ENCODE assay signal across 16 mouse cellular contexts in genomic region chr14:46300546-46300945, GRCm38 (mm10).
A peak's percentile ranks its signal among the peaks of the same experiment; 100 is the strongest.
DNase-seq lines count a peak whose midpoint lies in the region; ATAC-seq and TF ChIP-seq lines count a peak whose summit lies in the region.
"Had no signal": no experiment of that assay in that cellular context is flagged by ENCODE, and none has a peak within 500 bp of the region (broad histone marks: within the 10 kb centered on the region; RNA-seq: fewer than 3 reads in every experiment).

No protein-coding gene starts in this region.

- peak; percentile 60 to 72 for DNase-seq in heart, adult 9 months (ENCODE audit: low spot score in 2 of 2)
- DNase-seq in kidney, adult 18-20 months, result no peak
- DNase-seq in 3T3-L1 (ENCODE audit: low read depth, low spot score), result peak; percentile 2
- peak; percentile 93 for DNase-seq in kidney, postnatal 0 days (ENCODE audit: low spot score)
- DNase-seq in testis, postnatal 10 days (ENCODE audit: low spot score), result no peak
- DNase-seq: cerebellum, adult 9-11 months; forebrain, postnatal 0 days; layer of hippocampus, adult 9-11 months; right cerebral cortex, postnatal 14 days had no signal

- WGBS in heart, embryonic 12.5 days, result 34% methylated on average over 1 of the region's 1 CpGs
- WGBS in kidney, embryonic 15.5 days, result 5% methylated on average over 1 of the region's 1 CpGs
- WGBS in kidney, postnatal 0 days, result 0% methylated on average over 1 of the region's 1 CpGs

- H3K4me2 ChIP-seq in heart, embryonic 12.5 days, result no peak overlapping the region
- H3K4me2 ChIP-seq in kidney, embryonic 15.5 days, result no peak overlapping the region
- no peak overlapping the region for H3K4me2 ChIP-seq in kidney, postnatal 0 days (ENCODE audit: low read length)
- H3K4me2 ChIP-seq: hindbrain, embryonic 15.5 days; limb, embryonic 15.5 days; midbrain, embryonic 11.5 days; neural tube, embryonic 12.5 days had no signal

- no peak for TF ChIP-seq CTCF in kidney, postnatal 0 days (IDR thresholded peaks at IDR 0.05; ENCODE audit: low read depth)

- no peaks in the 10 kb centered on the region for H3K9me3 ChIP-seq in heart, embryonic 12.5 days (replicated peaks)
- no peaks in the 10 kb centered on the region for H3K9me3 ChIP-seq in kidney, embryonic 15.5 days (replicated peaks)
- H3K9me3 ChIP-seq in kidney, postnatal 0 days (replicated peaks; ENCODE audit: low read length), result no peaks in the 10 kb centered on the region
- H3K9me3 ChIP-seq: hindbrain, embryonic 15.5 days; limb, embryonic 15.5 days; neural tube, embryonic 12.5 days had no signal

- no peaks in the 10 kb centered on the region for H3K36me3 ChIP-seq in heart, embryonic 12.5 days
- no peaks in the 10 kb centered on the region for H3K36me3 ChIP-seq in kidney, embryonic 15.5 days
- no peaks in the 10 kb centered on the region for H3K36me3 ChIP-seq in kidney, postnatal 0 days (ENCODE audit: insufficient read depth, low read length)
- H3K36me3 ChIP-seq: hindbrain, embryonic 15.5 days; limb, embryonic 15.5 days; neural tube, embryonic 12.5 days had no signal

- ATAC-seq in heart, embryonic 12.5 days (ENCODE audit: insufficient number of reproducible peaks, low FRiP score), result no peak
- peak; percentile 66 for ATAC-seq in kidney, embryonic 15.5 days (replicated peaks; ENCODE audit: low FRiP score)
- ATAC-seq in kidney, postnatal 0 days (replicated peaks; ENCODE audit: low FRiP score, low read depth), result no peak
- ATAC-seq: forebrain, postnatal 0 days had no signal

- no peak overlapping the region for H3K4me3 ChIP-seq in heart, embryonic 12.5 days
- no peak overlapping the region for H3K4me3 ChIP-seq in kidney, embryonic 15.5 days (replicated peaks)
- H3K4me3 ChIP-seq in kidney, postnatal 0 days (replicated peaks; ENCODE audit: low read depth, low read length), result no peak overlapping the region
- H3K4me3 ChIP-seq: hindbrain, embryonic 15.5 days; limb, embryonic 15.5 days; neural tube, embryonic 12.5 days had no signal

- H3K27me3 ChIP-seq in heart, embryonic 12.5 days (replicated peaks), result no peaks in the 10 kb centered on the region
- no peaks in the 10 kb centered on the region for H3K27me3 ChIP-seq in kidney, embryonic 15.5 days
- H3K27me3 ChIP-seq in kidney, postnatal 0 days (ENCODE audit: insufficient read depth, low read length), result no peaks in the 10 kb centered on the region
- H3K27me3 ChIP-seq: hindbrain, embryonic 15.5 days; limb, embryonic 15.5 days; neural tube, embryonic 12.5 days had no signal

- H3K4me1 ChIP-seq in heart, embryonic 12.5 days (replicated peaks), result no peaks in the 10 kb centered on the region; the same call in 1 of the 2 replicates
- peaks cover 16% of the 10 kb centered on the region for H3K4me1 ChIP-seq in kidney, embryonic 15.5 days
- H3K4me1 ChIP-seq in kidney, postnatal 0 days (replicated peaks; ENCODE audit: insufficient read depth, low read length), result peaks cover 14% of the 10 kb centered on the region
- H3K4me1 ChIP-seq: hindbrain, embryonic 15.5 days; limb, embryonic 15.5 days; neural tube, embryonic 12.5 days had no signal

- H3K9ac ChIP-seq in heart, embryonic 12.5 days, result no peak overlapping the region
- no peak overlapping the region for H3K9ac ChIP-seq in kidney, embryonic 15.5 days
- H3K9ac ChIP-seq in kidney, postnatal 0 days (ENCODE audit: low read depth, low read length), result no peak overlapping the region
- H3K9ac ChIP-seq: forebrain, postnatal 0 days; hindbrain, embryonic 15.5 days; limb, embryonic 15.5 days; neural tube, embryonic 12.5 days had no signal

- H3K27ac ChIP-seq in heart, embryonic 12.5 days (ENCODE audit: poor library complexity, severe bottlenecking), result no peak overlapping the region
- no peak overlapping the region for H3K27ac ChIP-seq in kidney, embryonic 15.5 days
- H3K27ac ChIP-seq in kidney, postnatal 0 days, result no peak overlapping the region
- H3K27ac ChIP-seq: hindbrain, embryonic 15.5 days; limb, embryonic 15.5 days; macrophage; neural tube, embryonic 12.5 days had no signal

Comparison
In these comparisons a context has a peak if more than half of its experiments do, and no peak if none do; other contexts are left out.
1. DNase-seq: peak in heart, adult 9 months (2 of 2), 3T3-L1 (single experiment) and kidney, postnatal 0 days (single experiment); none in kidney, adult 18-20 months (single experiment) and testis, postnatal 10 days (single experiment).